Mouse (Mus musculus) small intestine, adult 2 months (tissue): Measurements from ENCODE around the gene Gpr107. TPM values are rescaled to one million over a fixed set of nuclear protein-coding genes. Genes with fewer than 3 reads are reported as not detected.
A peak's percentile ranks its signal among the peaks of the same experiment; 100 is the strongest.

ENCODE experiments used
- H3K27ac ChIP-seq: fragments of 200-500 bp; 2 replicates; pipeline ENCODE4 v1.5.1; 2012; ENCODE audit warnings: low read depth, low read length, control low read depth, inconsistent platforms; ENCODE audit not compliant: insufficient read depth
- H3K27me3 ChIP-seq: fragments of 200-500 bp; 2 replicates; pipeline ENCODE4 v1.6.1; 2012; ENCODE audit warnings: mild to moderate bottlenecking, moderate library complexity, low read length, inconsistent platforms; ENCODE audit not compliant: control insufficient read depth, insufficient read depth
- H3K36me3 ChIP-seq: fragments of 200-500 bp; 2 replicates; pipeline ENCODE4 v1.6.1; 2012; ENCODE audit warnings: mild to moderate bottlenecking, low read length, control low read depth, inconsistent platforms; ENCODE audit not compliant: control insufficient read depth, insufficient read depth
- H3K4me1 ChIP-seq: fragments of 200-500 bp; 2 replicates; pipeline ENCODE4 v1.6.1; 2012; ENCODE audit warnings: low read length, inconsistent platforms, mixed read lengths; ENCODE audit not compliant: control insufficient read depth, insufficient read depth, insufficient read length
- H3K4me3 ChIP-seq: fragments of 200-500 bp; 2 replicates; pipeline ENCODE4 v1.5.1; 2012; ENCODE audit warnings: low read depth, mild to moderate bottlenecking, control low read depth, inconsistent platforms, low read length, moderate library complexity
- CTCF ChIP-seq: fragments of 200-500 bp; IDR thresholded peaks from 2 replicates; pipeline ENCODE4 v1.5.1; 2012; ENCODE audit warnings: low read depth, mild to moderate bottlenecking, control low read depth, inconsistent platforms, low read length, moderate library complexity, mixed read lengths; ENCODE audit not compliant: insufficient replicate concordance, insufficient read length; ENCODE audit errors: extremely low read depth
- POLR2A ChIP-seq: fragments of 200-500 bp; IDR thresholded peaks from 2 replicates; pipeline ENCODE4 v1.6.1; 2012; ENCODE audit warnings: low read depth, mild to moderate bottlenecking, control low read depth, inconsistent platforms, low read length, moderate library complexity
- WGBS: fragments of 180-500 bp; shearing (Covaris S2); methylation state at CpG from one replicate; pipeline ENCODE4 v1.1.7; 2018; 5-methylcytosine and 5-hydroxymethylcytosine counted together
- polyA plus RNA-seq: library from polyadenylated mRNA; depleted of rRNA; stranded (reverse); fragments of >200 nt; gene quantifications from 2 replicates; pipeline ENCODE4 v1.2.3, GENCODE M21; 2012

Gene Gpr107
- polyA plus RNA-seq, 1 experiment, result 30.5 TPM

- H3K27ac ChIP-seq, result no peak overlapping the region
- peaks cover 5% of the 10 kb centered on the region; the same call in 1 of the 2 replicates for H3K4me1 ChIP-seq
- 3% methylated on average over 41 of the region's 41 CpGs for WGBS
- H3K4me3 ChIP-seq, result peak overlapping the region; percentile 69
- no peaks in the 10 kb centered on the region for H3K36me3 ChIP-seq
- H3K27me3 ChIP-seq, result peaks cover 33% of the 10 kb centered on the region
- no peak for TF ChIP-seq POLR2A
- TF ChIP-seq CTCF, result no peak
Observed at GRCm38 (mm10) chr2:31246251-31246971, 94.3 kb downstream of the Gpr107 start.

GRCm38 (mm10) chr2:31248856-31249255 lies 96.7 kb downstream of the Gpr107 start:
- Histone ChIP-seq H3K4me1 (peaks cover 5% of the 10 kb centered on the region; the same call in 1 of the 2 replicates), H3K27me3 (peaks cover 33% of the 10 kb centered on the region), H3K4me3 (no peak overlapping the region), H3K27ac (no peak overlapping the region), H3K36me3 (no peaks in the 10 kb centered on the region)
- TF ChIP-seq CTCF (no peak), POLR2A (no peak)
- 90% methylated on average over 6 of the region's 6 CpGs for WGBS

GRCm38 (mm10) chr2:31252167-31252566 lies 100.1 kb downstream of the Gpr107 start:
- TF ChIP-seq CTCF, result no peak
- no peak for TF ChIP-seq POLR2A
- no peak overlapping the region for H3K27ac ChIP-seq
- WGBS, result 61% methylated on average over 4 of the region's 4 CpGs
- H3K4me1 ChIP-seq, result peaks cover 4% of the 10 kb centered on the region
- no peak overlapping the region for H3K4me3 ChIP-seq
- H3K27me3 ChIP-seq, result peaks cover 4% of the 10 kb centered on the region; the same call in 1 of the 2 replicates
- no peaks in the 10 kb centered on the region for H3K36me3 ChIP-seq

GRCm38 (mm10) chr2:31253463-31253862 lies 101.3 kb downstream of the Gpr107 start:
- Histone ChIP-seq H3K4me1 (peaks cover 4% of the 10 kb centered on the region), H3K4me3 (no peak overlapping the region), H3K36me3 (no peaks in the 10 kb centered on the region), H3K27ac (no peak overlapping the region), H3K27me3 (0 out of 2 replicates have a peak, but pooled peaks cover 2% of the 10 kb centered on the region)
- 83% methylated on average over 3 of the region's 3 CpGs for WGBS
- no peak for TF ChIP-seq CTCF
- TF ChIP-seq POLR2A, result no peak

GRCm38 (mm10) chr2:31254806-31255205 lies 102.7 kb downstream of the Gpr107 start:
- H3K36me3 ChIP-seq, result no peaks in the 10 kb centered on the region
- no peak overlapping the region for H3K27ac ChIP-seq
- peaks cover 11% of the 10 kb centered on the region for H3K4me1 ChIP-seq
- 66% methylated on average over 3 of the region's 3 CpGs for WGBS
- TF ChIP-seq CTCF, result no peak
- 0 out of 2 replicates have a peak, but pooled peaks cover 2% of the 10 kb centered on the region for H3K27me3 ChIP-seq
- H3K4me3 ChIP-seq, result no peak overlapping the region

GRCm38 (mm10) chr2:31255952-31256938 lies 104.1 kb downstream of the Gpr107 start:
- no peak overlapping the region for H3K4me3 ChIP-seq
- WGBS, result 28% methylated on average over 21 of the region's 21 CpGs
- H3K4me1 ChIP-seq, result peaks cover 11% of the 10 kb centered on the region
- no peaks in the 10 kb centered on the region for H3K36me3 ChIP-seq
- TF ChIP-seq POLR2A, result no peak
- peak; percentile 53; the same call in 1 of the 2 replicates for TF ChIP-seq CTCF
- peak overlapping the region; percentile 27; the same call in 1 of the 2 replicates for H3K27ac ChIP-seq
- H3K27me3 ChIP-seq, result no peaks in the 10 kb centered on the region
